Mouse (Mus musculus) heart, postnatal 0 days (tissue): ENCODE data around the gene Cdh8. TPM values are rescaled to one million over a fixed set of nuclear protein-coding genes. Genes with fewer than 3 reads are reported as not detected.

Experiments
- ATAC-seq: fragments of 200-750 bp; cut with Nextera tagmentation; 2 replicates; pipeline ENCODE4 v1.8.0; 2017; ENCODE audit warnings: low read depth, moderate number of reproducible peaks, moderate library complexity; ENCODE audit not compliant: insufficient read depth
- DNase-seq: peaks from one replicate; pipeline ENCODE4 v3.0.0-alpha.2; 2016; ENCODE audit warnings: low spot score
- H3K27ac ChIP-seq: fragments of 300-500 bp; sonication (generic); 2 replicates; pipeline ENCODE4 v1.5.1; 2014; ENCODE audit warnings: low read depth, mild to moderate bottlenecking
- H3K27me3 ChIP-seq: fragments of 300-500 bp; sonication (generic); 2 replicates; pipeline ENCODE4 v1.6.1; 2014; ENCODE audit warnings: low read length, mixed read lengths; ENCODE audit not compliant: control insufficient read depth, insufficient read depth
- H3K36me3 ChIP-seq: fragments of 300-500 bp; sonication (generic); replicated peaks from 2 replicates; pipeline ENCODE4 v1.6.1; 2014; ENCODE audit warnings: low read length, mixed read lengths; ENCODE audit not compliant: control insufficient read depth, insufficient read depth
- H3K4me1 ChIP-seq: fragments of 300-500 bp; sonication (generic); 2 replicates; pipeline ENCODE4 v1.6.1; 2014; ENCODE audit warnings: antibody characterized with exemption; ENCODE audit not compliant: control insufficient read depth, insufficient read depth
- H3K4me2 ChIP-seq: fragments of 300-500 bp; sonication (generic); 2 replicates; pipeline ENCODE4 v1.6.1; 2014; ENCODE audit warnings: low read depth, mild to moderate bottlenecking, low read length, moderate library complexity
- H3K4me3 ChIP-seq: fragments of 300-500 bp; sonication (generic); 2 replicates; pipeline ENCODE4 v1.5.1; 2014; ENCODE audit warnings: low read depth, low read length
- H3K9ac ChIP-seq: fragments of 300-500 bp; sonication (generic); replicated peaks from 2 replicates; pipeline ENCODE4 v1.6.1; 2014; ENCODE audit warnings: low read depth, low read length, mixed read lengths
- H3K9me3 ChIP-seq: fragments of 300-500 bp; sonication (generic); replicated peaks from 2 replicates; pipeline ENCODE4 v1.6.1; 2016; ENCODE audit warnings: low read length; ENCODE audit not compliant: control insufficient read depth
- CTCF ChIP-seq: IDR thresholded peaks from 2 replicates; pipeline ENCODE4 v1.5.1; 2016; ENCODE audit warnings: antibody characterized with exemption, control low read depth, low read depth
- EP300 ChIP-seq: IDR thresholded peaks from 2 replicates; pipeline ENCODE4 v1.6.1; 2016; ENCODE audit warnings: antibody characterized with exemption, low read depth
- WGBS: fragments of 180-500 bp; shearing (Covaris S2); extraction: QIAGEN DNeasy Blood & Tissue Kit; methylation state at CpG from one replicate; pipeline ENCODE4 v1.1.7; 2014; 5-methylcytosine and 5-hydroxymethylcytosine counted together
- polyA plus RNA-seq: library from polyadenylated mRNA; unstranded; fragments of >200 nt; fragmentation: Nextera tagmentation; extraction: Ambion mirVana; gene quantifications from 2 replicates; pipeline ENCODE4 v1.2.1, GENCODE M21; 2015
- total RNA-seq: library from RNA; depleted of rRNA; stranded (reverse); fragments of >200 nt; gene quantifications from 2 replicates; pipeline ENCODE4 v1.2.3, GENCODE M21; 2014; ENCODE audit warnings: low replicate concordance

Cdh8 gene
- total and polyA plus RNA-seq, 2 experiments from 2014 or later: 0.15 to 0.19 TPM

DNA sequence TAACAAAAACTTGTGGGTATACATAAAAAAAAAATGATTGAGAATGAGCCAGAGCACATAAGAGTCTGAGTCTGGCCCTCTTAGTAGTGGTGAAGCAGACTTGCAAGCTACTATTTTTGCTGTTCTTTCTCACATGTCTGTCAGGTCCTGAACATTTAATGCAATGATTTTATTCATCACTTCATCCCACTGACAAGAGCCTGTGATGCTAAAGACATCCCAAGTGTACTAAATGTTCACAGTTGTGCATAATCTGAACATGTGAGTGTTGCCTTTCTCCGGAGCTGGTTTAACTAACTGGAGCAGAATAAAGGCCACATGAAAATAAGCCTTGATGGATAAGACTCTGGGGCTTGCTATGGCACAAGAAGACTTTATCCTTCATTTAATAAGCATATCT is 131.2 kb downstream of the Cdh8 start:
- Histone ChIP-seq H3K9ac (no peak overlapping the region), H3K4me3 (no peak overlapping the region), H3K9me3 (no peaks in the 10 kb centered on the region), H3K36me3 (no peaks in the 10 kb centered on the region), H3K4me1 (no peaks in the 10 kb centered on the region), H3K27me3 (no peaks in the 10 kb centered on the region), H3K4me2 (no peak overlapping the region), H3K27ac (no peak overlapping the region)
- no peak for ATAC-seq
- DNase-seq: no peak
- WGBS: 85% methylated on average over 1 of the region's 1 CpGs
- no peak for TF ChIP-seq EP300
- TF ChIP-seq CTCF: no peak

DNA sequence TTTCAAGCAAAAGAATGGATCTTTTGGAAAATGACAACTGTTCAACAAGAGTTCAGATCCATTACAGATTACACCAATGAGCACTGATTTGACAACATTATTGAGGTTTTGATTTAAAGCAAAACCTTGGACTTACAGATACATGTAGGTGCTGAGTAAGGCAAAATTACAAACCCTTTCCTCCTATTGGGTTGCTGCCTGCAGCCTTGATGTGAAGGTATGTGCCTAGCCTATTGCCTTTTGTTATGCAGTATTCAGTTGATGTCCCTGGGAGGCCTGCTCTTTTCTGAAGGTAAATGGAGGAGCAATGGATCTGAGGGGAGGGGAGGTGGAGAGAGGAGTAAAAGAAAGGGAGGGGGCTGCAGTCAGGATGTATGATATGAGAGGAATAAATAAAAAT is 135.9 kb downstream of the Cdh8 start:
- DNase-seq: no peak
- TF ChIP-seq CTCF (no peak), EP300 (no peak)
- H3K36me3 ChIP-seq: no peaks in the 10 kb centered on the region
- no peak overlapping the region for H3K4me2 ChIP-seq
- H3K4me1 ChIP-seq: no peaks in the 10 kb centered on the region
- ATAC-seq: no peak
- no peak overlapping the region for H3K27ac ChIP-seq
- no peaks in the 10 kb centered on the region for H3K27me3 ChIP-seq
- H3K9me3 ChIP-seq: no peaks in the 10 kb centered on the region
- H3K9ac ChIP-seq: no peak overlapping the region
- no peak overlapping the region for H3K4me3 ChIP-seq

DNA sequence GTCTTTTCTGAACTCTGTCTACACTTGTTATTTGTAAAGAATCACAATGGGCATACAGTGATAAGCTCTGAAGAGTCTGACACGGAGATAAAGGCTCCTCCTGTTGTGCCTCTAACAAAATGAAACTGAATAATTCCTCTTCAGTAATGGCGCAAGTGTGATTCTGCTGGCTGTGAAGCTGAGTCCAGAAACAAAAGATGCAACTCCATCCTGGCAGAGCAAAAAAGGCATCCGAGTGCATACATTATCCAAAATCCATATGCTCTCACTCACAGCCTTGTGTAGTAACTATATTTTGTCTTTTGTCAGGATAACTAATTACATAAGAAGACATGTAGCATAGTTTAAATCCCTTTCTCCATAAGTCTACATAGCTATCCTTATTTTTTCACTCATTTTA is 149.1 kb downstream of the Cdh8 start:
- no peaks in the 10 kb centered on the region for H3K36me3 ChIP-seq
- no peak overlapping the region for H3K9ac ChIP-seq
- H3K4me2 ChIP-seq: no peak overlapping the region
- no peak for ATAC-seq
- no peak overlapping the region for H3K4me3 ChIP-seq
- no peak for DNase-seq
- H3K27me3 ChIP-seq: no peaks in the 10 kb centered on the region
- H3K4me1 ChIP-seq: no peaks in the 10 kb centered on the region
- no peaks in the 10 kb centered on the region for H3K9me3 ChIP-seq
- WGBS: 39% methylated on average over 3 of the region's 3 CpGs
- no peak overlapping the region for H3K27ac ChIP-seq
- no peak for TF ChIP-seq EP300
- no peak for TF ChIP-seq CTCF

DNA sequence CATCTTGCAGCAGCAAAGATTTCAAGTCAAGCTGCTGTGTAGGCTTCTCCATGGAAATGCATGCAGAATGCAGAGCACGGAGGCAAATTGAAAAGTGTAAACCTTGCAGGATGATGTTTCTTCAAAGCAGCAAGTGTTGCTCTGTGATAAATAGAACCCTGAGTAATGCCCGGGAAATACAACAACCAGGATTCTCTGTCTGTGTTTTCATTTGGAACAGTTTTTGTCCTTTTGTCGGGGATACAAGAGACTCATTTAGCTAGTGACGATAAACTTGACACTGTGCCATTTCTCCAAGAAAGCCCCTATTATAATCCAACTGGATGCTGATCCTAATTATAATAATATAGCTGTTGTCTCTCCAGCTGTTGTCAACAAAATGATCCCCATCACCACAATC is 181.9 kb downstream of the Cdh8 start:
- WGBS: 70% methylated on average over 4 of the region's 4 CpGs

DNA sequence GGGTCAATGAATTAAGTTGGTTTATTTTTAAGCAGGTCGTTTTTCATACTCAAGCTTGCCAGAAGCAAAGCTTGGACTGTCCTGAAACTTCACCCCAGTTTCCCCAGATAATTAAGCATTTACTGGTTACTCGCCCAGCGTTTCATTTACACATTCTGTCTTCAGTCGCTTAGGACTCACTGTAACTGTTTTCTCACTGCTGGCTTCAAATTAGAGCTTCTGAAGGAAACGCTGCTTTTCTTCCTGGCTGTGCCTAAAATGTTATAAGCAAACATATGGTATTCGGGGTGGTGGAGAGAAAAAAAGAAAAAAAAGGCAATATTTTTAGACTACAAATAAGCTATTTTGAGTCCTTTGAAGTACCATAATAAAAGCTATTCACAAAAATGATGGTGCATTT is 192.6 kb downstream of the Cdh8 start:
- ATAC-seq (no peak), DNase-seq (no peak)
- Histone ChIP-seq H3K4me1 (no peaks in the 10 kb centered on the region), H3K36me3 (no peaks in the 10 kb centered on the region), H3K4me3 (no peak overlapping the region), H3K27ac (no peak overlapping the region), H3K27me3 (no peaks in the 10 kb centered on the region), H3K9ac (no peak overlapping the region), H3K4me2 (no peak overlapping the region), H3K9me3 (no peaks in the 10 kb centered on the region)
- TF ChIP-seq EP300 (no peak), CTCF (no peak)
- 64% methylated on average over 6 of the region's 6 CpGs for WGBS

More for the DNA sequence above, 181.9 kb downstream of the Cdh8 start:
- H3K4me2 ChIP-seq: no peak overlapping the region
- no peak overlapping the region for H3K9ac ChIP-seq
- ATAC-seq: no peak
- DNase-seq: no peak
- no peaks in the 10 kb centered on the region for H3K9me3 ChIP-seq
- TF ChIP-seq EP300: no peak
- no peak for TF ChIP-seq CTCF
- no peaks in the 10 kb centered on the region for H3K4me1 ChIP-seq
- H3K36me3 ChIP-seq: no peaks in the 10 kb centered on the region
- no peak overlapping the region for H3K27ac ChIP-seq
- no peaks in the 10 kb centered on the region for H3K27me3 ChIP-seq
- H3K4me3 ChIP-seq: no peak overlapping the region

DNA sequence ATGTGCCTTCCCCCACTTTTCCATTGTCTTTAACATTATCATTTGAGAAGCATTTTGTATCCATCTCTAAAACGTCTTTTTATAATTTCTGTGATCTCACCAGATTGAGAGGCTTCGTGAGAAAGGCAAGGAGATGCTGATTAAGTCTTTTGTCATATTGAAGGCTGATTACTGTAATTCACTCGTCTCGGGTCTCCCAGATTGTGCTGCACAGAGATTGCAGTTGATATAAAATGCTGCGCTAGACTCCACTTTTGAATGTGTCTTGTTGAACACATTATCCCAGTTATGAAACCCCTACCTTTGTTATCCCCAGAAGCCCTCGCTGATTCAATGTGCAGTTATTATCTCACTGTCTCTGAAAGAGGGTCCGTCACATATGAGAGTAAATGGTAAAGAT is 211.1 kb downstream of the Cdh8 start:
- no peak for DNase-seq
- Histone ChIP-seq H3K9me3 (no peaks in the 10 kb centered on the region), H3K27ac (no peak overlapping the region), H3K4me3 (no peak overlapping the region), H3K9ac (no peak overlapping the region), H3K36me3 (no peaks in the 10 kb centered on the region), H3K4me2 (no peak overlapping the region), H3K27me3 (no peaks in the 10 kb centered on the region), H3K4me1 (no peaks in the 10 kb centered on the region)
- TF ChIP-seq CTCF (no peak), EP300 (no peak)
- ATAC-seq: no peak
- 75% methylated on average over 7 of the region's 7 CpGs for WGBS
